Mouse (Mus musculus) inflammation-experienced regulatory T-cells, adult 6 months (primary cell): ENCODE measurements around the gene Gli2. TPM values are rescaled to one million over a fixed set of nuclear protein-coding genes. Genes with fewer than 3 reads are reported as not detected.

Experiments used
- ATAC-seq: one replicate; pipeline ENCODE4 v1.8.0; 2017
- polyA plus RNA-seq, 3 experiments: library from polyadenylated mRNA; unstranded; fragments of 100-300 nt; shearing (Covaris generic); gene quantifications; one replicate each; pipeline ENCODE4 v1.2.1; 2017

The Gli2 gene
- not detected for polyA plus RNA-seq

- no peak for ATAC-seq
These were observed at the start of gene Gli2 for GRCm38 (mm10) chr1:119053402-119053841. Gli2 (minus strand) TSS chr1:119053619.

GRCm38 (mm10) chr1:119097921-119098521 is 44.6 kb upstream of the Gli2 start:
- no peak for ATAC-seq

GRCm38 (mm10) chr1:119093739-119094138 is 40.3 kb upstream of the Gli2 start:
- no peak for ATAC-seq

GRCm38 (mm10) chr1:119089887-119090620 is 36.6 kb upstream of the Gli2 start:
- no peak for ATAC-seq

- no peak for ATAC-seq
These were observed 34.1 kb upstream of the Gli2 start for GRCm38 (mm10) chr1:119087539-119087938.

- no peak for ATAC-seq
These were observed 32.4 kb upstream of the Gli2 start for GRCm38 (mm10) chr1:119085771-119086170.

- no peak for ATAC-seq
These were observed 30.1 kb upstream of the Gli2 start for GRCm38 (mm10) chr1:119083468-119083921.

GRCm38 (mm10) chr1:119082231-119082991 is 29.0 kb upstream of the Gli2 start:
- ATAC-seq = no peak

- no peak for ATAC-seq
These were observed 24.5 kb upstream of the Gli2 start for GRCm38 (mm10) chr1:119077933-119078332.

GRCm38 (mm10) chr1:119076333-119076732 is 22.9 kb upstream of the Gli2 start:
- no peak for ATAC-seq

- no peak for ATAC-seq
These were observed 22.5 kb upstream of the Gli2 start for GRCm38 (mm10) chr1:119075916-119076315.

GRCm38 (mm10) chr1:119075500-119075899 is 22.1 kb upstream of the Gli2 start:
- no peak for ATAC-seq

GRCm38 (mm10) chr1:119074910-119075309 is 21.5 kb upstream of the Gli2 start:
- ATAC-seq = no peak

- no peak for ATAC-seq
These were observed 20.5 kb upstream of the Gli2 start for GRCm38 (mm10) chr1:119073876-119074275.

GRCm38 (mm10) chr1:119064892-119065671 is 11.7 kb upstream of the Gli2 start:
- ATAC-seq = no peak

- ATAC-seq = no peak
These were observed 3.1 kb upstream of the Gli2 start for GRCm38 (mm10) chr1:119056491-119056890.

- no peak for ATAC-seq
These were observed 2.4 kb upstream of the Gli2 start for GRCm38 (mm10) chr1:119055801-119056200.

GRCm38 (mm10) chr1:119054468-119054867 is 1.0 kb upstream of the Gli2 start:
- ATAC-seq = no peak

GRCm38 (mm10) chr1:119053872-119054354 is 494 bp upstream of the Gli2 start:
- no peak for ATAC-seq

GRCm38 (mm10) chr1:119052631-119053177 is 715 bp downstream of the Gli2 start:
- no peak for ATAC-seq

- ATAC-seq = no peak
These were observed 1.4 kb downstream of the Gli2 start for GRCm38 (mm10) chr1:119051938-119052551.
